Mouse (Mus musculus): ENCODE results near the gene Eif4ebp2. TPM values are rescaled to one million over a fixed set of nuclear protein-coding genes. Genes with fewer than 3 reads are reported as not detected.

Gene Eif4ebp2
- polyA plus RNA-seq, 2 experiments, result 23.1 to 24.3 TPM

- Histone ChIP-seq H3K9me3 (ENCODE audit: control insufficient read depth, low read length) (no peaks in the 10 kb centered on the region), H3K27me3 (ENCODE audit: control insufficient read depth, insufficient read depth, low read length) (no peaks in the 10 kb centered on the region), H3K27ac (no peak overlapping the region), H3K4me1 (replicated peaks; ENCODE audit: control insufficient read depth in 2 of 2, insufficient read depth in 2 of 2, low read length in 1 of 2) (peaks cover 0 to 15% of the 10 kb centered on the region in 2 experiments; a peak in 2 of 4 replicates), H3K4me3 (ENCODE audit: insufficient read depth in 1 of 2, low read depth in 2 of 2, low read length in 2 of 2) (no peak overlapping the region), H3K36me3 (replicated peaks; ENCODE audit: control insufficient read depth, insufficient read depth, low read depth) (peaks cover 24% of the 10 kb centered on the region), H3K4me2 (ENCODE audit: low read depth) (no peak overlapping the region), H3K9ac (replicated peaks) (no peak overlapping the region)
- 72% methylated on average over 6 of the region's 6 CpGs for WGBS (ENCODE audit: insufficient replicate concordance)
- TF ChIP-seq CTCF (IDR thresholded peaks at IDR 0.05; ENCODE audit: low read depth), result no peak
- TF ChIP-seq EP300 (IDR thresholded peaks at IDR 0.05; ENCODE audit: low read depth), result no peak
- no peak for DNase-seq (ENCODE audit: low read depth in 3 of 3, low spot score in 3 of 3)
- ATAC-seq (ENCODE audit: insufficient read depth), result no peak
Measured at GRCm38 (mm10) chr10:61427951-61428350, 24.5 kb downstream of the Eif4ebp2 start.

DNA sequence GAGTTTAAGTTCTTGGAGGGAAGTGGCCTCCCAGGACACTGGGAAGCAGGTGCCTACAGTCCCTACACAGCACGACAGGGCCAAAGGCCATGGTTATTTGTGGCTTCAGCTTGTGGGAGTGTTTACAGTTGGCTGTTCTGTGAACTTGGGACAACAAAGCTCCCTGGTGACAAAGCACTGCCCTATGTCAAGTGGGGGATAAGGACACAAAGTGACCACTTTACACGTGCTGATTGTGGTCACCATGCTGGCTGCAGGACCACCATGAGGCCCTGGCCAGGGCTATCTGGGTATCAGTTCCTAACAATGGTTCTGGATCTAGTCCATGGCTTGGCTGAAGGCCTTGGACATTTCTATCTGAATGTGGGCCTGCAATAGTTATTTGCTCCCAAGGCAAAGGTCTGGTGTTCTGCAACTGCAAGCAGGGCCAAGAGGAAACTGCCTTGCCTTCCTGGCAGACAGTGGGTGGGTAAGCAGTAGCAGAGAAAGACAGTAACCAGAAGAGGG is 26.2 kb downstream of the Eif4ebp2 start:
- TF ChIP-seq CTCF (IDR thresholded peaks at IDR 0.05; ENCODE audit: low read depth) (no peak), EP300 (IDR thresholded peaks at IDR 0.05; ENCODE audit: low read depth) (no peak)
- H3K9me3 ChIP-seq (ENCODE audit: control insufficient read depth, low read length), result no peaks in the 10 kb centered on the region
- no peak overlapping the region for H3K9ac ChIP-seq (replicated peaks)
- H3K4me3 ChIP-seq (ENCODE audit: insufficient read depth in 1 of 2, low read depth in 2 of 2, low read length in 2 of 2), result no peak overlapping the region
- DNase-seq (ENCODE audit: low read depth in 3 of 3, low spot score in 3 of 3), result peak in 1 of 3 experiments; percentile 27
- H3K27ac ChIP-seq, result peak overlapping the region; percentile 35
- no peak overlapping the region for H3K4me2 ChIP-seq (ENCODE audit: low read depth)
- peaks cover 0 to 15% of the 10 kb centered on the region in 2 experiments; a peak in 2 of 4 replicates for H3K4me1 ChIP-seq (replicated peaks; ENCODE audit: control insufficient read depth in 2 of 2, insufficient read depth in 2 of 2, low read length in 1 of 2)
- peak; percentile 47; the same call in 1 of the 2 replicates for ATAC-seq (ENCODE audit: insufficient read depth)
- no peaks in the 10 kb centered on the region for H3K27me3 ChIP-seq (ENCODE audit: control insufficient read depth, insufficient read depth, low read length)
- 35% methylated on average over 2 of the region's 2 CpGs for WGBS (ENCODE audit: insufficient replicate concordance)
- H3K36me3 ChIP-seq (replicated peaks; ENCODE audit: control insufficient read depth, insufficient read depth, low read depth), result peaks cover 14% of the 10 kb centered on the region

DNA sequence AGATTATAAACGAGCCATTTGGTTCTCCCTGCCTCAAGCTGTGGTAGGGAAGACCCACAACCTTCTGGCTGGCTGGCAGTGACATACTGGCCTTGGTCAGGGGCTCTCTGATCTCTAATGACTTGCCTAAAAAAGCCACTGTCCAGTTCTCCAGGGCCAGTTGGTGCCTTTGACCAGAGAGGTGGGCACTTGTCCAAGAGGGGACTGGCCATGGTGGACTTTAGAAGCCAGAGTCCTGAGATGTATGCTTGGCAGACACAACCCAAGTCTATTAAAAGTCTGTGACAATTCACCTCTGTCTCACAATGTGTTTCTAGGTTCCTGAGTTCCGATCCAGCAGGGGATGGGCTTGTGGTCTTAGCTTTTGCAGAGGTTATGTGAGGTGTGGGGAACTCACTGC is 27.4 kb downstream of the Eif4ebp2 start:
- DNase-seq (ENCODE audit: low read depth in 3 of 3, low spot score in 3 of 3) (no peak), ATAC-seq (ENCODE audit: insufficient read depth) (no peak)
- peaks cover 0 to 15% of the 10 kb centered on the region in 2 experiments; a peak in 2 of 4 replicates for H3K4me1 ChIP-seq (replicated peaks; ENCODE audit: control insufficient read depth in 2 of 2, insufficient read depth in 2 of 2, low read length in 1 of 2)
- H3K4me2 ChIP-seq (ENCODE audit: low read depth), result no peak overlapping the region
- 51% methylated on average over 2 of the region's 2 CpGs for WGBS (ENCODE audit: insufficient replicate concordance)
- no peak overlapping the region for H3K4me3 ChIP-seq (ENCODE audit: insufficient read depth in 1 of 2, low read depth in 2 of 2, low read length in 2 of 2)
- TF ChIP-seq CTCF (IDR thresholded peaks at IDR 0.05; ENCODE audit: low read depth) (0 out of 2 replicates have a peak, but pooled peaks have one; percentile 3), EP300 (IDR thresholded peaks at IDR 0.05; ENCODE audit: low read depth) (no peak)
- no peaks in the 10 kb centered on the region for H3K9me3 ChIP-seq (ENCODE audit: control insufficient read depth, low read length)
- no peak overlapping the region for H3K27ac ChIP-seq
- peaks cover under 1% of the 10 kb centered on the region for H3K36me3 ChIP-seq (replicated peaks; ENCODE audit: control insufficient read depth, insufficient read depth, low read depth)
- no peak overlapping the region for H3K9ac ChIP-seq (replicated peaks)
- H3K27me3 ChIP-seq (ENCODE audit: control insufficient read depth, insufficient read depth, low read length), result peaks cover 10% of the 10 kb centered on the region

DNA sequence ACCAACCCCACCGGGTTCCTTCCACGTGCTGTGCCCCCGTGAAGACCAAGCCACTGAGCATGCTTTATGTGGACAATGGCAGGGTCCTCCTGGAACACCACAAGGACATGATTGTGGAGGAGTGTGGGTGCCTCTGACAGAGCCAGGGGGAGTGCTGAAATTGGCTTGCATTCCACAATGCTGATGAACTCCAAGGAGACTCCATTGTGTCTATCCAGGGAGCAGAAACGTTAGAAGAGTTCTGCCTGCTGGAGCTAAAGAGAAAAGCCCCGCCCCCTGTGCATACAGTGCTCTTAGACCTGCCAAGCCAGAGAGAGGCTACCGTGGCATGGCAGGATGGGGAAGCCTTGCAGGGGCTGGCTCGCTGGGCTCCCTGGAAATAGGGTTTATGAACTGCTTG is 28.0 kb downstream of the Eif4ebp2 start:
- TF ChIP-seq EP300 (IDR thresholded peaks at IDR 0.05; ENCODE audit: low read depth), result no peak
- TF ChIP-seq CTCF (IDR thresholded peaks at IDR 0.05; ENCODE audit: low read depth), result no peak
- WGBS (ENCODE audit: insufficient replicate concordance), result 23% methylated on average over 7 of the region's 7 CpGs
- Histone ChIP-seq H3K27me3 (ENCODE audit: control insufficient read depth, insufficient read depth, low read length) (peaks cover 15% of the 10 kb centered on the region), H3K27ac (no peak overlapping the region), H3K4me2 (ENCODE audit: low read depth) (no peak overlapping the region), H3K9ac (replicated peaks) (no peak overlapping the region), H3K36me3 (replicated peaks; ENCODE audit: control insufficient read depth, insufficient read depth, low read depth) (no peaks in the 10 kb centered on the region), H3K4me1 (replicated peaks; ENCODE audit: control insufficient read depth in 2 of 2, insufficient read depth in 2 of 2, low read length in 1 of 2) (peaks cover 0 to 17% of the 10 kb centered on the region in 2 experiments; a peak in 2 of 4 replicates), H3K4me3 (ENCODE audit: insufficient read depth in 1 of 2, low read depth in 2 of 2, low read length in 2 of 2) (no peak overlapping the region), H3K9me3 (ENCODE audit: control insufficient read depth, low read length) (no peaks in the 10 kb centered on the region)
- ATAC-seq (ENCODE audit: insufficient read depth), result no peak
- DNase-seq (ENCODE audit: low read depth in 3 of 3, low spot score in 3 of 3), result no peak

DNA sequence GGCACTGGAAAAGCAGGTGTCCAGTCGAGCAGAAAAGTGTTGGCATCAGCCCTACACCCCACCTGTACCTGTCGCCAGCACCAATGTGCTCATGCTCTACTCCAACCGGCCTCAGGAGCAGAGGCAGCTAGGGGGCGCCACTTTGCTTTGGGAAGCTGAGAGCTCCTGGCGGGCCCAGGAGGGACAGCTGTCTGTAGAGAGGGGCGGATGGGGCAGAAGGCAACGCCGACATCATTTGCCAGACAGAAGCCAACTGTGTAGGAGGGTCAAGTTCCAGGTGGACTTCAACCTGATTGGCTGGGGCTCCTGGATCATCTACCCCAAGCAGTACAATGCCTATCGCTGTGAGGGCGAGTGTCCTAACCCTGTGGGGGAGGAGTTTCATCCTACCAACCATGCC is 29.2 kb downstream of the Eif4ebp2 start:
- H3K4me2 ChIP-seq (ENCODE audit: low read depth), result no peak overlapping the region
- peaks cover 0 to 17% of the 10 kb centered on the region in 2 experiments; a peak in 2 of 4 replicates for H3K4me1 ChIP-seq (replicated peaks; ENCODE audit: control insufficient read depth in 2 of 2, insufficient read depth in 2 of 2, low read length in 1 of 2)
- DNase-seq (ENCODE audit: low read depth in 3 of 3, low spot score in 3 of 3) (no peak), ATAC-seq (ENCODE audit: insufficient read depth) (peak; percentile 13; the same call in 1 of the 2 replicates)
- H3K4me3 ChIP-seq (ENCODE audit: insufficient read depth in 1 of 2, low read depth in 2 of 2, low read length in 2 of 2), result no peak overlapping the region
- WGBS (ENCODE audit: insufficient replicate concordance), result 47% methylated on average over 10 of the region's 10 CpGs
- H3K9me3 ChIP-seq (ENCODE audit: control insufficient read depth, low read length), result no peaks in the 10 kb centered on the region
- no peak overlapping the region for H3K9ac ChIP-seq (replicated peaks)
- H3K27ac ChIP-seq, result no peak overlapping the region
- H3K36me3 ChIP-seq (replicated peaks; ENCODE audit: control insufficient read depth, insufficient read depth, low read depth), result no peaks in the 10 kb centered on the region
- H3K27me3 ChIP-seq (ENCODE audit: control insufficient read depth, insufficient read depth, low read length), result peaks cover 27% of the 10 kb centered on the region
- TF ChIP-seq CTCF (IDR thresholded peaks at IDR 0.05; ENCODE audit: low read depth) (peak; percentile 84), EP300 (IDR thresholded peaks at IDR 0.05; ENCODE audit: low read depth) (no peak)
